Mouse (Mus musculus) hindbrain, embryonic 14.5 days (tissue): ENCODE measurements around the gene Dusp6. TPM values are rescaled to one million over a fixed set of nuclear protein-coding genes. Genes with fewer than 3 reads are reported as not detected.
A peak's percentile ranks its signal among the peaks of the same experiment; 100 is the strongest.

Experiments used
- ATAC-seq: fragments of 200-750 bp; cut with Nextera tagmentation; 2 replicates; pipeline ENCODE4 v1.8.0; 2017; ENCODE audit warnings: moderate number of reproducible peaks, mild to moderate bottlenecking, moderate TSS enrichment, moderate library complexity; ENCODE audit not compliant: low FRiP score
- DNase-seq: peaks from one replicate; pipeline ENCODE4 v3.0.0-alpha.2; 2015; ENCODE audit warnings: low spot score
- H3K27ac ChIP-seq: fragments of 300-500 bp; sonication (generic); 2 replicates; pipeline ENCODE4 v1.5.1; 2014; ENCODE audit warnings: mild to moderate bottlenecking, moderate library complexity
- H3K27me3 ChIP-seq: fragments of 300-500 bp; sonication (generic); 2 replicates; pipeline ENCODE4 v1.6.1; 2014; ENCODE audit warnings: mild to moderate bottlenecking, low read length, mixed read lengths; ENCODE audit not compliant: control insufficient read depth, insufficient read depth
- H3K36me3 ChIP-seq: fragments of 300-500 bp; sonication (generic); replicated peaks from 2 replicates; pipeline ENCODE4 v1.6.1; 2014; ENCODE audit not compliant: control insufficient read depth, insufficient read depth
- H3K4me1 ChIP-seq: fragments of 300-500 bp; sonication (generic); replicated peaks from 2 replicates; pipeline ENCODE4 v1.6.1; 2014; ENCODE audit warnings: antibody characterized with exemption, low read length, mixed read lengths; ENCODE audit not compliant: control insufficient read depth, insufficient read depth
- H3K4me2 ChIP-seq: fragments of 300-500 bp; sonication (generic); replicated peaks from 2 replicates; pipeline ENCODE4 v1.6.1; 2014; ENCODE audit warnings: mild to moderate bottlenecking, moderate library complexity
- H3K4me3 ChIP-seq: fragments of 300-500 bp; sonication (generic); replicated peaks from 2 replicates; pipeline ENCODE4 v1.5.1; 2014; ENCODE audit warnings: mild to moderate bottlenecking, low read length
- H3K9ac ChIP-seq: fragments of 300-500 bp; sonication (generic); 2 replicates; pipeline ENCODE4 v1.6.1; 2014
- H3K9me3 ChIP-seq: fragments of 300-500 bp; sonication (generic); 2 replicates; pipeline ENCODE4 v1.6.1; 2016; ENCODE audit warnings: low read length; ENCODE audit not compliant: control insufficient read depth
- WGBS: fragments of 180-500 bp; shearing (Covaris S2); extraction: QIAGEN DNeasy Blood & Tissue Kit; methylation state at CpG from one replicate; pipeline ENCODE4 v1.1.7; 2014; 5-methylcytosine and 5-hydroxymethylcytosine counted together
- polyA plus RNA-seq: library from polyadenylated mRNA; unstranded; fragments of >200 nt; fragmentation: Nextera tagmentation; extraction: Ambion mirVana; gene quantifications from 2 replicates; pipeline ENCODE4 v1.2.1, GENCODE M21; 2014

Gene Dusp6
- polyA plus RNA-seq, 1 experiment from 2014 or later: 28.4 TPM

GRCm38 (mm10) chr10:99268421-99269300 is 5.6 kb downstream of the Dusp6 start:
- H3K27me3 ChIP-seq: peaks cover 18% of the 10 kb centered on the region; the same call in 1 of the 2 replicates
- H3K4me1 ChIP-seq: peaks cover 23% of the 10 kb centered on the region; the same call in 1 of the 2 replicates
- ATAC-seq (peak; percentile 58; the same call in 1 of the 2 replicates), DNase-seq (no peak)
- 0 out of 2 replicates have a peak overlapping the region, but pooled peaks have one; percentile 6 for H3K4me2 ChIP-seq
- 0 out of 2 replicates have a peak overlapping the region, but pooled peaks have one; percentile 17 for H3K27ac ChIP-seq
- H3K9ac ChIP-seq: no peak overlapping the region
- H3K4me3 ChIP-seq: no peak overlapping the region
- no peaks in the 10 kb centered on the region for H3K9me3 ChIP-seq
- WGBS: 23% methylated on average over 19 of the region's 19 CpGs
- peaks cover 5% of the 10 kb centered on the region; the same call in 1 of the 2 replicates for H3K36me3 ChIP-seq

- 8% methylated on average over 4 of the region's 4 CpGs for WGBS
- no peak overlapping the region; the same call in 1 of the 2 replicates for H3K27ac ChIP-seq
- no peak overlapping the region for H3K4me2 ChIP-seq
- H3K4me1 ChIP-seq: peaks cover 19% of the 10 kb centered on the region; the same call in 1 of the 2 replicates
- H3K27me3 ChIP-seq: peaks cover 18% of the 10 kb centered on the region; the same call in 1 of the 2 replicates
- ATAC-seq (0 out of 2 replicates have a peak, but pooled peaks have one; percentile 22), DNase-seq (no peak)
- H3K9ac ChIP-seq: no peak overlapping the region
- no peak overlapping the region for H3K4me3 ChIP-seq
- peaks cover 5% of the 10 kb centered on the region; the same call in 1 of the 2 replicates for H3K36me3 ChIP-seq
- H3K9me3 ChIP-seq: no peaks in the 10 kb centered on the region
Observed at GRCm38 (mm10) chr10:99269301-99269701, 6.3 kb downstream of the Dusp6 start.

- H3K4me1 ChIP-seq: peaks cover 18% of the 10 kb centered on the region; the same call in 1 of the 2 replicates
- no peak overlapping the region for H3K4me3 ChIP-seq
- H3K27me3 ChIP-seq: peaks cover 18% of the 10 kb centered on the region; the same call in 1 of the 2 replicates
- 58% methylated on average over 6 of the region's 6 CpGs for WGBS
- no peak overlapping the region; the same call in 1 of the 2 replicates for H3K27ac ChIP-seq
- peaks cover 5% of the 10 kb centered on the region; the same call in 1 of the 2 replicates for H3K36me3 ChIP-seq
- H3K4me2 ChIP-seq: no peak overlapping the region
- DNase-seq (no peak), ATAC-seq (no peak)
- no peaks in the 10 kb centered on the region for H3K9me3 ChIP-seq
- no peak overlapping the region for H3K9ac ChIP-seq
Observed at GRCm38 (mm10) chr10:99269704-99270103, 6.7 kb downstream of the Dusp6 start.

GRCm38 (mm10) chr10:99270406-99270805 is 7.4 kb downstream of the Dusp6 start:
- Histone ChIP-seq H3K4me1 (peaks cover 18% of the 10 kb centered on the region; the same call in 1 of the 2 replicates), H3K36me3 (peaks cover 5% of the 10 kb centered on the region; the same call in 1 of the 2 replicates), H3K4me3 (no peak overlapping the region), H3K4me2 (no peak overlapping the region), H3K27ac (no peak overlapping the region), H3K9ac (no peak overlapping the region), H3K9me3 (no peaks in the 10 kb centered on the region), H3K27me3 (peaks cover 18% of the 10 kb centered on the region; the same call in 1 of the 2 replicates)
- ATAC-seq (no peak), DNase-seq (no peak)
- WGBS: 61% methylated on average over 10 of the region's 10 CpGs

- Histone ChIP-seq H3K9me3 (no peaks in the 10 kb centered on the region), H3K4me2 (no peak overlapping the region), H3K36me3 (peaks cover 5% of the 10 kb centered on the region; the same call in 1 of the 2 replicates), H3K27me3 (peaks cover 13% of the 10 kb centered on the region; the same call in 1 of the 2 replicates), H3K9ac (no peak overlapping the region), H3K27ac (no peak overlapping the region), H3K4me3 (no peak overlapping the region), H3K4me1 (peaks cover 13% of the 10 kb centered on the region; the same call in 1 of the 2 replicates)
- 80% methylated on average over 11 of the region's 11 CpGs for WGBS
- ATAC-seq (no peak), DNase-seq (no peak)
Observed at GRCm38 (mm10) chr10:99271016-99271415, 8.0 kb downstream of the Dusp6 start.

GRCm38 (mm10) chr10:99273006-99273405 is 10.0 kb downstream of the Dusp6 start:
- H3K4me1 ChIP-seq: peaks cover 8% of the 10 kb centered on the region; the same call in 1 of the 2 replicates
- DNase-seq (no peak), ATAC-seq (no peak)
- no peak overlapping the region for H3K27ac ChIP-seq
- no peak overlapping the region for H3K9ac ChIP-seq
- H3K4me3 ChIP-seq: no peak overlapping the region
- H3K27me3 ChIP-seq: no peaks in the 10 kb centered on the region; the same call in 1 of the 2 replicates
- no peaks in the 10 kb centered on the region for H3K9me3 ChIP-seq
- H3K36me3 ChIP-seq: no peaks in the 10 kb centered on the region
- H3K4me2 ChIP-seq: no peak overlapping the region
- 90% methylated on average over 12 of the region's 12 CpGs for WGBS

GRCm38 (mm10) chr10:99274640-99275039 is 11.6 kb downstream of the Dusp6 start:
- no peak for DNase-seq
- Histone ChIP-seq H3K9ac (no peak overlapping the region), H3K27me3 (no peaks in the 10 kb centered on the region), H3K4me3 (no peak overlapping the region), H3K9me3 (no peaks in the 10 kb centered on the region), H3K27ac (no peak overlapping the region), H3K4me2 (no peak overlapping the region), H3K4me1 (no peaks in the 10 kb centered on the region; the same call in 1 of the 2 replicates), H3K36me3 (no peaks in the 10 kb centered on the region)
- WGBS: 93% methylated on average over 12 of the region's 12 CpGs
- no peak for ATAC-seq

GRCm38 (mm10) chr10:99279067-99279880 is 16.2 kb downstream of the Dusp6 start:
- H3K9me3 ChIP-seq: no peaks in the 10 kb centered on the region
- no peaks in the 10 kb centered on the region for H3K36me3 ChIP-seq
- H3K27me3 ChIP-seq: no peaks in the 10 kb centered on the region
- DNase-seq: no peak
- H3K4me2 ChIP-seq: no peak overlapping the region
- H3K4me3 ChIP-seq: no peak overlapping the region
- no peaks in the 10 kb centered on the region for H3K4me1 ChIP-seq
- no peak overlapping the region for H3K27ac ChIP-seq
- no peak overlapping the region for H3K9ac ChIP-seq
- ATAC-seq: no peak
- 80% methylated on average over 22 of the region's 22 CpGs for WGBS
